13 mouse cellular contexts compared by ENCODE assay signal in the genomic region with DNA sequence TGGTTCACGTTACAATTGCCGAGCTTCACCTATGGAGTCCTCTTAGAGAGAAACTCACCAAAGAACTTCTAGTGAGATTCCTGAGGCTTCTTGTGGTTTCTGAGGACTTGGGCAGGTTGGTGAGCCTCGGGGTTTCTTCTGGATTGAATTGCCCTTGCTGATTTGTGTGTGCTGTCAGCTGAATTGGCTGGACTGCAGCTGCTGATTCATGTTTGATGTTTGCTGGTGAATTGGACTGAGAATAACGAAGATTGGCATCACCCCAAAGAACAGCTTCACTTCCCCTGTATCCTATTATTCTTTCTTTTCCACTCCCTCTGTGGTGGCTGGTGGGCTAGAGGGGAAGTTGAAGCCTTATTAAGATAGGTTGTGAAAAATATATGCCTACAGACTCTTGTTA.
DNase-seq lines count a peak whose midpoint lies in the region.
"Had no signal": no experiment of that assay in that cellular context is flagged by ENCODE, and none has a peak within 500 bp of the region (broad histone marks: within the 10 kb centered on the region; RNA-seq: fewer than 3 reads in every experiment).

No protein-coding gene starts in this region.

- DNase-seq in 416B (ENCODE audit: low read depth) (peak; percentile 63), NIH3T3 (ENCODE audit: low read depth) (peak; percentile 53)
- DNase-seq in kidney, postnatal 14 days: no peak
- DNase-seq in gastrocnemius, postnatal 10 days: no peak
- DNase-seq in right cerebral cortex, postnatal 10 days (ENCODE audit: low spot score in 2 of 2): no peak
- DNase-seq: adrenal gland, adult 2 months; adrenal gland, postnatal 10 days; adrenal gland, postnatal 25 days; cerebellum, adult 11-12 months; cerebellum, adult 2 months; cerebellum, adult 9-10 months; cerebellum, postnatal 10 days; cerebellum, postnatal 25 days had no signal

Comparison
In these comparisons a context has a peak if more than half of its experiments do, and no peak if none do; other contexts are left out.
1. DNase-seq: peak in 416B (single experiment) and NIH3T3 (single experiment); none in kidney, postnatal 14 days (single experiment), gastrocnemius, postnatal 10 days (single experiment) and right cerebral cortex, postnatal 10 days (0 of 2).